Mouse (Mus musculus) neutrophil, adult 5-6 weeks (primary cell): Measurements from ENCODE around the gene Flot2. TPM values are rescaled to one million over a fixed set of nuclear protein-coding genes. Genes with fewer than 3 reads are reported as not detected.

Experiments
- ATAC-seq: fragments of 151-379, 151-347 bp; 2 replicates; pipeline ENCODE4 v1.8.0; 2017; ENCODE audit warnings: mild to moderate bottlenecking, moderate TSS enrichment; ENCODE audit not compliant: insufficient number of reproducible peaks, poor library complexity, low FRiP score, severe bottlenecking; ENCODE audit errors: extremely low read depth
- total RNA-seq: library from RNA; stranded (forward); fragments of 200-1000 nt; gene quantifications from 2 replicates; pipeline ENCODE4 v1.2.3, GENCODE M21; 2017

The Flot2 gene
- total RNA-seq, 1 experiment from 2014 or later: 22.8 TPM

DNA sequence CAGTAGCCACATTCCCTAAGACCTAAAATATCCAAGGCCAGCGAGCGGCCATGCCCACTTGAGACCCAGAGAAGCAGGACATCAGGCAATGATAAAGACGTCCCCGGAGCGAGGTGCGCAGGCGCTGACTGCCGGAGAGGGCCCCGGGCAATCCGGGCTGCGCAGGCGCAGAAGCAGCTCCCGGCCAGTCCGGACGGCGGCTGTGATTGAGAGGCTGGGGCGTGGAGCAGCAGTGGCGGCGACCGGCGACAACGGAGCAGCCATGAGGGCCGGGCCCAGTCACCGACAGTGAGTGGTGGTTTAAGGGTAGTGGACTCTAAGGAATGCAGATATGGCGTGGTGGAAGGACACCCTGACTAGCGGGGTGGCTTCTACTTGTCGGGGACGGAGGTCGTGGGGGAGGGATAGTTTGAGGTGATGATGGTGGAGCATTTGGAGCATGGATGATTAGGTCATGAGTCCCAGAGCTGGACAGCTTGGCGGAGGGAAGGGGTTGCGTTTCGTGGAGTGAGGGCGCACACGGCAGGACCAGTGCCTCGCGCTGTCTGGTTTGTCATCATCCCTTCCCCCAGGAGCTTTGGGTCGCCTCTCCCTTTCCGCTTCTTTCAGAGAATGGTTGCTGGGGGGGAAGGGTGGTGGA lies 56.9 kb downstream of the Flot2 start, which contains the start of gene Fam222b:
Gene Fam222b, plus strand, starts transcription at position 157 of the 640 bp plus-strand sequence.
- ATAC-seq: peak; percentile 83

GRCm38 (mm10) chr11:78095144-78095516 lies 57.4 kb downstream of the Flot2 start:
- ATAC-seq: no peak

- no peak for ATAC-seq
Measured at GRCm38 (mm10) chr11:78097077-78097476, 59.3 kb downstream of the Flot2 start.

GRCm38 (mm10) chr11:78100746-78101145 lies 63.0 kb downstream of the Flot2 start:
- peak; percentile 16; the same call in 1 of the 2 replicates for ATAC-seq

DNA sequence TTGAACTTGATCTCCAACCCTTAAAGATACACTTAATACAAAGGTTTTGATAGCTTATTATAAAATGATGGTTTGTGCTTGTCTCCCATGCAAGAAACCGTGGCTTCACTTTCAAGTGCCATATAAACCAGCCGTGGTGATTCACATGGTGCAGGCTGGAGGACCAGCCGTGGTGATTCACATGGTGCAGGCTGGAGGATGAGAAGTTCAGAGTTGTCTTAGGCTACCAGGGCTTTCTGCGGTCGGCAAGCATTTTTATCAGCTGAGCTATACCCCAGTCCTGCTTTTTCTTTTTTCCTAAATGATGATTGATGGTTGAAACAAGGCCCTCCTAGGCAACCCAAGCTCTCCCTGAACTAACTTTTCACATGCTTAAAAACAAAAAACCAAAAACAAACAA lies 64.4 kb downstream of the Flot2 start:
- ATAC-seq: no peak

GRCm38 (mm10) chr11:78102958-78103747 lies 65.4 kb downstream of the Flot2 start:
- no peak for ATAC-seq

DNA sequence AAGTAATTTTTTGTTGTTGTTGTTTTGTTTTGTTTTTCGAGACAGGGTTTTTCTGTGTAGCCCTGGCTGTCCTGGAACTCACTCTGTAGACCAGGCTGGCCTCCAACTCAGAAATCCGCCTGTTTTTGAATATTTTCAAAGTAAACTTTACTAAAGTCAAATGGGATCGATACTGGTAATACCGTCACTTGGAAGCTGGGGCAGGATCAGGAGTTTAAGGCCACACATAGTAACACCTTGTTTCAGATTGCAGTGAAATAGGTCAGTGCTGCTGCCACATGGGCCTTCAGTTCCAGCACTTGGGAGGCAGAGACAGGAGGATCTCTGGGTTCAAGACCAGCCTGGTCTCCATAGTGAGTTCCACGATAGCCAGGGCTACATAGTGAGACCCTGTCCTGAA lies 66.8 kb downstream of the Flot2 start:
- no peak for ATAC-seq

Other genes starting within 250 kb of the Flot2 start
- gene Pipox, start 143.8 kb upstream of the Flot2 start, total RNA-seq: not detected in 2 replicates
- not detected in 2 replicates for gene Sez6, start 107.1 kb upstream of the Flot2 start, total RNA-seq
- 87.8 and 113 TPM in 2 replicates for gene Phf12, start 55.2 kb upstream of the Flot2 start, total RNA-seq
- 0.61 and 1.2 TPM in 2 replicates for gene Dhrs13, start 5.7 kb upstream of the Flot2 start, total RNA-seq
- 12.8 and 14.9 TPM in 2 replicates for gene Eral1, start 42.5 kb downstream of the Flot2 start, total RNA-seq
- 9.5 and 9.6 TPM in 2 replicates for gene Fam222b, start 56.7 kb downstream of the Flot2 start, total RNA-seq
- 9.9 and 12.5 TPM in 2 replicates for gene Traf4, start 127.7 kb downstream of the Flot2 start, total RNA-seq
- gene Nek8, start 138.7 kb downstream of the Flot2 start, total RNA-seq: 14.1 and 16.1 TPM in 2 replicates
- 5.4 and 6.1 TPM in 2 replicates for gene Tlcd1, start 138.8 kb downstream of the Flot2 start, total RNA-seq
- gene Rpl23a, start 145.7 kb downstream of the Flot2 start, total RNA-seq: 1,363 and 1,388 TPM in 2 replicates
- gene Rab34, start 150.5 kb downstream of the Flot2 start, total RNA-seq: not detected in 2 replicates
- gene Proca1, start 155.5 kb downstream of the Flot2 start, total RNA-seq: 0.74 TPM in 1 of 2 replicates, not detected in the other
- 40.2 and 48.6 TPM in 2 replicates for gene Sdf2, start 207.8 kb downstream of the Flot2 start, total RNA-seq
- 53.5 and 61.2 TPM in 2 replicates for gene Supt6, start 208.1 kb downstream of the Flot2 start, total RNA-seq
- gene 2610507B11Rik, start 223.8 kb downstream of the Flot2 start, total RNA-seq: 97.4 and 102 TPM in 2 replicates